Mouse (Mus musculus): ENCODE measurements around the gene Igfbp3. TPM values are rescaled to one million over a fixed set of nuclear protein-coding genes. Genes with fewer than 3 reads are reported as not detected.
"Not testable (repeated sequence)": the region's sequence is repeated elsewhere in the genome, so short reads cannot be mapped to it uniquely, and the experiment has no call there.

Gene Igfbp3
- 10 to 100 TPM; 51.9 to 77.2 TPM for total RNA-seq (2021)
- long read RNA-seq, experiment 1, transcript Igfbp3-201 (5 exons, 2,421 nt) = major isoform, 101 of 121 reads
- long read RNA-seq, experiment 1, partial matches to known transcripts = 6 of 121 reads
- long read RNA-seq, experiment 1, other reads (novel, unspliced or antisense) = 14 of 121 reads
- long read RNA-seq, experiment 2, transcript Igfbp3-201 (5 exons, 2,421 nt) = major isoform, 72 of 81 reads
- long read RNA-seq, experiment 2, partial matches to known transcripts = 8 of 81 reads
- long read RNA-seq, experiment 2, other reads (novel, unspliced or antisense) = 0 of 81 reads

GRCm38 (mm10) chr11:7213501-7214341, at the start of gene Igfbp3:
Igfbp3 (minus strand) TSS chr11:7213923.
- DNase-seq = peak; percentile 66

- DNase-seq = no peak
Measured at GRCm38 (mm10) chr11:7250870-7251269, 37.1 kb upstream of the Igfbp3 start.

- no peak for DNase-seq
Measured at GRCm38 (mm10) chr11:7250415-7250814, 36.7 kb upstream of the Igfbp3 start.

DNA sequence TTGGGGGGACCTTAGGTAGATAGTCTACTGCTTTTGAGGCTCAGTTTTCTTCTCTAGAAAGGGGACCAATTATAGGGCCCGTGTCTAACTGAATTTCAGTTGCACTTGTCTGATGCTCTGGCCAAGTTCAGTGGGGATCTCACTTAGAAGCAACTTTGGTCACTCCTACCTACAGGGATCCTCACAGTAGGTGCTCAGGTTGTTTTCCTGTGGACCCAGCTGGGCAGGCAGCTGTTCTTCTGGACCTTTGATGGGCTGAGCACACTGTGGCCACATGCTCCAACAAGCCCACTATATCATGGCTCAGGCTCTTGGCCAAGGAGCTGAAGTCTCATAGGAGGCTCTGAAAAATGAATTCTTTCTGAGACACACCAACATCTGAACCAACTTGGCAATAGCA, 31.1 kb upstream of the Igfbp3 start:
- DNase-seq = no peak

DNA sequence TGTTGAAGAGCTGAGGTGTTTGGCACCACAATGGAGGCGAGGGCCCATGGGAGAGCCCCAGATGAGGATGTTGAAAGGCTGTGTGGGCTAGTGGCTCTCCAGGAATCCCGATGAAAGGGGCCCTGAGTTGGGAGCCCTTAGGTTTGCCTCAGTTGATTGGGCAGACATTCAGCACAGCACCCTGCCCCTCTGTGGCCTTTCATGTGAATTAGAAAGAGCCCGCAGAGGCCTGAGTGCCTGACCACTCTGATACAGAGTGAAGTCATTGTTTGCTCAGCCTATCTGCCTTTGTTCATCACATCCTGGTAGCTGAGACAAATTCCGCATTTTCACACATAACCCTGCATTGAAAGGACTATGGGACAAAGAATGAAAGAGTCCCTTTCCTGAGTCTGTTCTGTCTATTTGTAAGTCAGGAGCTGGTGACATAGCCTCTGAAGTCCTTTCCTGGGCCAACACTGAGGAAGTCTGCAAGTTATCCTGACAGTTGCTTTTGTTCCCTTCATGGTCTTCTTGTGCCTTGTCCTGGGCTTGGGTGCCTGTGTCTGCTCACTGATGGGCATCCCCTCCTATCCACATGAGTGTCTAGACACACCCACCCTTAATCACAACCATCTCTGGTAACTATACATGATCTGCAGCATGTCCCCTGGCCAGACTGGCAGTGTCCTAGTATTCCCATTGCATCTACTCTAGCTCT, 25.5 kb upstream of the Igfbp3 start:
- DNase-seq = no peak

DNA sequence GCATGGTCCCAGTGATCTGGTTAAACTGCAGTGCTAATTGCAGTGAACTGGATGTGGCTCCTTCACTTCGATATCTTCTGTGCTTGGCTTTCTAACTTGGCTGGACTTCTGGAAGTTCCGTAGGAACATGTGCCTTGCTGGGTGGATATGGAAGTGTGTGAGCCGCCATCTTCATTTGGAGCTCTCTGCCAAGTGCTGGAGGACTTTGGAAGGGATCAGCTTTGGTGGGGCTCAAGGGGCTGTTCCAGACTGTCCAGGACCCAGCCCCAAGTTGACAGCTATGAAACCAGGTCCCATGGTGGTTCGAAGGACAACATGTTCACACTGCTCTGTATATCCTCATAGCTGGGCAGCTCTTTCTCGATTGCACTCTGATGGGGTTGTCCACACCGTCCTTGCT, 24.8 kb upstream of the Igfbp3 start:
- no peak for DNase-seq

DNA sequence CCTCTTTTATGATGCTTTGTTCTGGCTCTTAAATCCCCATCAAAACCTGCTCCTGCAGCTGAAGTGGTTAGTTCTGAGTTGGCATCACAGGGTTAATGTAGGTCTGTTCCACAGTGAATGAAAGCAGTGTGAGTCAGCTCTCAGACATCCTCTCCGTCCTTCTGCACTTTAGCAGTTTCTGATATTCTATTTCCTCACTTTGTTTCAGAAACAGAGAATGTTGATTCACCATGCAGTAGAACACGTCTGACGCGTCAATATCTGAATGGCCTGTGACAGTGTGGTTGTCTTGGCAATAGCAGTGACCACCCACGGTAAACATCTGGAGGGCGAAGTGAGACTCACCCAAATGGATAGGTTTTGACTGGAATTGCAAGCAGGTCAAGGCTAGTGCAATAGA, 24.0 kb upstream of the Igfbp3 start:
- peak; percentile 16 for DNase-seq

- DNase-seq = no peak
Measured at GRCm38 (mm10) chr11:7236751-7237150, 23.0 kb upstream of the Igfbp3 start.

DNA sequence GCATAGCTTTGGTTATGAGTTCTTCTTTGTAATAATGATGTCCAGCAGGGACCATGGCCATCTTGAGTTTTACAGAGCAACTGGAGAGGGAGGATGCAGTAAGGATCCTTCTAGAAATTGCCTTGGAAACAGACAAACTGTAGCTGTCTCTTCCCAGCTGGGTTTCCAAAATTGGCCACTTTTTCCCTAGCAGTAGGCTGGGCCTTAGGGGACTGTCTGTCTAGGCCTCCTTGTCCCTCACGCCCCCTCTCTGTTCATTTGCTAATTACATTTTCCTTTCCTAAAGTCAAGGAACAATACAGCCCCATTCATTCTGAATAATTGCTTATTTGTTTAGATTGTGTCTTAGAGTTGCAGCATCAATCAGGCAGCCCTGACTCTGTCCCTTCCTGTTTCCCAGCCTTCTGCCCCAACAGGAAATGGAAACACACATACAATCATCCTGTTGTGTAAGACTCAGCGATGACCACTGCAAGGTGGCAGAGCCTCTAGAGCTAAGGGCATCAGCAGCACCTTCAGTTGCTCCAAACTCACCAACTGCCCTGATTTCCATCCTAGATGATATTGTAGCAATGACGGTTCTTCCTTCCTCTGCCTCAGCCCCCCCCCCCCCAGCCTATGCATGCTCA, 21.4 kb upstream of the Igfbp3 start:
- no peak for DNase-seq

DNA sequence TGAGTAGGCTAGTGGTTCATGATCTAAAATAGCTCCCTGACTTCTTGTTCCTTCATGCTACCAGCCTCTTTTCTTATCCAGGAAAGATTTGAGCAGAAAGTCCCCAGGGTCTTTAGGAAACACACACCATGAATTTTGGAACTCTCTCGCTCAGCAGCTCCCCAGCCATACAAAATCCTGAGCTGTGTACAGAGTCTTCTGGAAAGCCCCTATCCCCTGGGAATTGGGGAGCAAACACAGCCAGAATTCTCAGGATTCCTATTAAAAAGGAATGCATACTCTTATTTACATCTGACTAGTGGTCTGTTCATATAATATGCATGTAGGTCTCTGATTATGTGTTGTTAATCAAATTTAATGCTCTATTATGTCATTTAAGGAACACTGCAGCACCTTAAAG, 20.7 kb upstream of the Igfbp3 start:
- no peak for DNase-seq

- DNase-seq = no peak
Measured at GRCm38 (mm10) chr11:7233333-7233732, 19.6 kb upstream of the Igfbp3 start.

GRCm38 (mm10) chr11:7231958-7232357, 18.2 kb upstream of the Igfbp3 start:
- no peak for DNase-seq

GRCm38 (mm10) chr11:7230000-7230399, 16.3 kb upstream of the Igfbp3 start:
- DNase-seq = peak; percentile 41

DNA sequence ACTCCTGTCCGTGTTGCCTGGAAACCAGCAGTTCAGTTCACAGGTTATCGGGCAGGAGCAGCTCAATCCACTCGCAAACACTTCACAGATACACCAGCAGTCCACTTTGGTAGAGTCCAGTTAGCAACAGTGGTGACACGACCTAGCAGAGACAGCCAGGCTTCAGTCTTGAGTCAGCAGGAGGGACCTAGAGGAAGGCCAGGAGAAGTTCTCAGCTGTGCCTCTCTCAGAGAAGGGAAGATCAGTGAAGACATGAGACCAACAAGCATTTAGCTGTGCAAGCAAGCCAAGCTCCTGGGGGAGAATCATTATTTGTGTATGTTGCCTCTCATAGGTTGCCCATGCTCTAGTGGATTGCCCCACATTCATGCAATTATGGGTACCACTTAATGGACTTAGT, 14.4 kb upstream of the Igfbp3 start:
- no peak for DNase-seq

- DNase-seq = no peak
Measured at GRCm38 (mm10) chr11:7226810-7227550, 13.3 kb upstream of the Igfbp3 start.

DNA sequence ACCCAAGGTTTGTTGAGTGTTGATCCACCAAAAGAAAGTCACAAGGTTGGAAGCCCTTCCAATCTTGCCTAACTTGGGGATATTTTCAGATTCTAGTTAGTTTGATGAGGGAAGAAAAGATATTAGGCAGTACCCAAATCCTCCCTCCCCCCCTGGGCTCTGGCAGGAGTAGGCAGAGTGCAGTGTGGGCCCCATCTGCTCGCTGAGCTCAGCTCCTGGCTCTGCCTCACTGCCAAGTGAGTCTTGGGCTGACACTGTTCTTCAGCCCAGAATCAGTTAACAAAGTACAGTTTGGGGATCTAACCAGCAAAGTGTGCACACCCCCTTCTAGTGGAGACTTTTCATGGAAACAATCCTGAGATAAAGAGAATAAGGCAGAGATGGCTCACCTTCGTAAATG, 12.5 kb upstream of the Igfbp3 start:
- no peak for DNase-seq

DNA sequence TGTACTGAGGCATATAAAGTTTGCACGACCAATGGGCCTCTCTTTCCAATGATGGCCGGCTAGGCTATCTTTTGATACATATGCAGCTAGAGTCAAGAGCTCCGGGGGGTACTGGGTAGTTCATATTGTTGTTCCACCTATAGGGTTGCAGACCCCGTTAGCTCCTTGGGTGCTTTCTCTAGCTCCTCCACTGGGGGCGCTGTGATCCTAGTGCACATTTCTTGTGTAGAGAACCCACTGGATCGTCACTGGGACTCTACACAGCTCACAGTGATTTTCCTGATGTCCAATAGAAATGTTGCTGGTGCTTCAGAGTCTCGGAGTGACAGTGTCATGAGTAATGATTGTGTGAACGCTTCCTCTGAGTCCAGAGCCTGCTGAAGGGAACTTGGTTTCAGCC, 8.1 kb upstream of the Igfbp3 start:
- not testable (repeated sequence) for DNase-seq

- DNase-seq = peak; percentile 85
Measured at GRCm38 (mm10) chr11:7215703-7216102, 2.0 kb upstream of the Igfbp3 start.

- peak; percentile 63 for DNase-seq
Measured at GRCm38 (mm10) chr11:7214761-7215160, 1.0 kb upstream of the Igfbp3 start.

DNA sequence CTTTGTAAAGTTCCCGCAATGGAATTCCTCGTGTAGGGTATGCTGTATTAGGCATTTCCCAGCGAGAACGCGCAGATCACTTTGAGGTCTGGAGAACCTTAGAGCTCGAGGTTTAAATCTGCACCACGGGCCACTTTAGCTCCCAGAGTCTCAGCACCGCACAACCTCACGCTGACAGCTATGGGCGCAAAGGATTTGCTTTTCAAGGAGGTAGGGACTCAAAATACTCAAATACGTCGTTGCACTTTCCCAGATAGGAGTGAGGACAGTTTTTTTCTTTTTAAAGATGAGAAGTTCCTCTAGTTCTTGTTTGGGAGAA, 578 bp upstream of the Igfbp3 start:
- no peak for DNase-seq

DNA sequence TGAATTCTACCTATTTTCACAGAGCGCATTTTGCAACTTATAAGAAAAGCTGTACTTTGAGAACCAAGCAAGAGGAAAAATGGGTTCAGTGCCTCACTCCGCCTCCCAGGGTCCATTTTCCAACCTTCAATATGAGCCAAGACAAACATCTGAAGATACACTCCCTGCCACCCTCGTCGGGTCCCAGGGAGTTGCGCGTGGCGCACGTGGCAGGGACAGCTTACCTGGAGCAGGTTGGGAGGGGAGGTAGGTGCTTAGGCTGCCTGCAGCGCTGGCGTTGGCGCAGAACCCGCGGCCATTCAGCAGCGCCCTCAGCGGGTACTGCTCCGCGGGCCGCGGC, 592 bp downstream of the Igfbp3 start:
- DNase-seq = no peak

DNA sequence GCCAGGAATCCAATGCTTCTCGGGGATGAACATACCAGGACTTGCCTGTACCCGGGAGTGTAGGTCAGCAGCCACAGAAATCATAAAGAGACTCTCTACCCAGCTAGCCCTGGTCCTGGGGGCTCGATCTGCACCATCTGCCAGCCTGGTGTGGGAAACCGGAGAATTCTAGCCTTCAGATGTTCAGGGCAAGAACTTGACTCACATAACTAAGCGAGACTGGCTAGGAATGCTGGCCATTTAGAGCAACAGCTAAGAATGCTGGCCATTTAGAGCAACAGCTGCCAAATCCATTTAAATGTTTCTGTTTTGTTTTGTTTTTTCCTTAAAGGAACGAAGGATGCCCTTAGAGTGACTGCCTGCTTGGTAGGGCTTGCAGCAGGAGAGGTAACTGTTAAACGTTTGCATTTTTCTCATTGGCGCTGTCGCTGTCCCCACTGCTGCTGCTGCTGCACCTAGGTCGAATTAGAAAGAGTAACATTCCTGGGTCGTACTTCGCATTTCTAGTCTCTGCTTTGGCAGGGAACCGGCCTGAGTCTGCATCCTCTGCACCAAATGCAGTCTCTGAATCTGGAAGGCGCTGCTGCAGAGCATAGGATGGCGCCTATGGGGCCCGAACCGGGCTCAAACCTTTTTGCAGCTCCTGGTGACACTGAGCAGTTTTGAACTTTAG, 1.5 kb downstream of the Igfbp3 start:
- DNase-seq = no peak

Measured in adrenal gland, postnatal 10 days (tissue).